Mouse (Mus musculus) cortical plate, adult 2 months (tissue): ENCODE measurements around the gene Glyctk.

Experiments used
- CTCF ChIP-seq: fragments of 200-500 bp; IDR thresholded peaks from 2 replicates; pipeline ENCODE4 v1.5.1; 2011; ENCODE audit warnings: mild to moderate bottlenecking, control low read depth, low read length; ENCODE audit not compliant: insufficient read depth; ENCODE audit errors: extremely low read depth
- POLR2A ChIP-seq: fragments of 200-500 bp; IDR thresholded peaks from 2 replicates; pipeline ENCODE4 v1.6.1; 2011; ENCODE audit warnings: mild to moderate bottlenecking, low read length, control low read depth; ENCODE audit not compliant: insufficient read depth; ENCODE audit errors: extremely low read depth

DNA sequence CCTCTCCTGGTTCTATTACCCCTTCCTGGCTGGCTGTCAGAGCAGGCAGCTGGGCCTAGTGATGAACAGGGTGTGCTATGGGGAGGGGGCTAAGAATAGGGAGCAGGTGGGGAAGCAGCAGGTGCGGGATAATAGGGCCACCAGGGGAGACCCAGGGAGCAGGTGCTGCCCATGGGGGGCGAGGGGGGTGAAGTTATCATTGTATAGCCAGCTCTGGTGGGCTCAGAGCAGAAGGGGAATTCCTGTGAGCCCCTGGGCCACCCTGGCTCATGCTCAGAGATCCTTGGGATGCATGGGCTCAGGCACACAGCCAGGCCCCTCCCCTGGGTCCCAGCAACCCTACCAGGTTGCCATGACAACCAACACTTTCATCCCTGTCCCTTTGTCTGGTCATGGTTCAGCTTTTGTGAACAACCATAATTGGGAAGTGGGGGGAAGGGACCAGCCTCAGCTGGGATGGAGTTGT lies 31.1 kb downstream of the Glyctk start:
- no peak for TF ChIP-seq CTCF
- TF ChIP-seq POLR2A, result no peak
